Mouse (Mus musculus): ENCODE measurements around the gene Eml3.
"Not testable (repeated sequence)": the region's sequence is repeated elsewhere in the genome, so short reads cannot be mapped to it uniquely, and the experiment has no call there.

The Eml3 gene

GRCm38 (mm10) chr19:8952241-8952640 is 22.9 kb downstream of the Eml3 start:
- DNase-seq (ENCODE audit: inconsistent ontology term), result no peak

GRCm38 (mm10) chr19:8953135-8954039 is 24.0 kb downstream of the Eml3 start, which contains the start of gene Tut1:
Gene Tut1, plus strand, starts transcription at chr19:8953847.
- DNase-seq (ENCODE audit: inconsistent ontology term), result peak; percentile 96

GRCm38 (mm10) chr19:8954171-8954570 is 24.8 kb downstream of the Eml3 start:
- DNase-seq (ENCODE audit: inconsistent ontology term), result peak; percentile 19

GRCm38 (mm10) chr19:8962256-8962655 is 32.9 kb downstream of the Eml3 start:
- DNase-seq (ENCODE audit: inconsistent ontology term), result no peak

- no peak for DNase-seq (ENCODE audit: inconsistent ontology term)
Observed at GRCm38 (mm10) chr19:8965075-8965474, 35.7 kb downstream of the Eml3 start.

- peak; percentile 25 for DNase-seq (ENCODE audit: inconsistent ontology term)
Observed at GRCm38 (mm10) chr19:8965771-8966170, 36.4 kb downstream of the Eml3 start.

GRCm38 (mm10) chr19:8966198-8966589 is 36.8 kb downstream of the Eml3 start:
- DNase-seq (ENCODE audit: inconsistent ontology term), result no peak

- peak; percentile 100 for DNase-seq (ENCODE audit: inconsistent ontology term)
Observed at GRCm38 (mm10) chr19:8966590-8967372, 37.4 kb downstream of the Eml3 start, which contains the start of gene Eef1g. Gene Eef1g, plus strand, starts transcription at chr19:8967041.

GRCm38 (mm10) chr19:8967373-8967743 is 38.0 kb downstream of the Eml3 start:
- no peak for DNase-seq (ENCODE audit: inconsistent ontology term)

- no peak for DNase-seq (ENCODE audit: inconsistent ontology term)
Observed at GRCm38 (mm10) chr19:8967893-8968292, 38.5 kb downstream of the Eml3 start.

- not testable (repeated sequence) for DNase-seq (ENCODE audit: inconsistent ontology term)
Observed at GRCm38 (mm10) chr19:8972491-8972890, 43.1 kb downstream of the Eml3 start.

- no peak for DNase-seq (ENCODE audit: inconsistent ontology term)
Observed at GRCm38 (mm10) chr19:8974638-8975037, 45.3 kb downstream of the Eml3 start.

GRCm38 (mm10) chr19:8975491-8975890 is 46.1 kb downstream of the Eml3 start:
- DNase-seq (ENCODE audit: inconsistent ontology term), result no peak

- peak; percentile 82 for DNase-seq (ENCODE audit: inconsistent ontology term)
Observed at GRCm38 (mm10) chr19:8976535-8976934, 47.2 kb downstream of the Eml3 start.

- DNase-seq (ENCODE audit: inconsistent ontology term), result peak; percentile 72
Observed at GRCm38 (mm10) chr19:8980771-8981170, 51.4 kb downstream of the Eml3 start.

- no peak for DNase-seq (ENCODE audit: inconsistent ontology term)
Observed at GRCm38 (mm10) chr19:8981450-8982168, 52.3 kb downstream of the Eml3 start.

- peak; percentile 89 for DNase-seq (ENCODE audit: inconsistent ontology term)
Observed at GRCm38 (mm10) chr19:8982303-8983149, 53.2 kb downstream of the Eml3 start.

- DNase-seq (ENCODE audit: inconsistent ontology term), result peak; percentile 92
Observed at GRCm38 (mm10) chr19:8983150-8983650, 53.8 kb downstream of the Eml3 start.

- DNase-seq (ENCODE audit: inconsistent ontology term), result peak; percentile 97
Observed at GRCm38 (mm10) chr19:8984255-8984868, 55.0 kb downstream of the Eml3 start.

- no peak for DNase-seq (ENCODE audit: inconsistent ontology term)
Observed at GRCm38 (mm10) chr19:8985891-8986290, 56.5 kb downstream of the Eml3 start.
